Mouse (Mus musculus) heart, adult 9 months (tissue): Measurements from ENCODE around the gene Mamdc4.
"Not testable (repeated sequence)": the region's sequence is repeated elsewhere in the genome, so short reads cannot be mapped to it uniquely, and the experiment has no call there.

Source experiments
- DNase-seq, 2 experiments: peaks; one replicate each; pipeline ENCODE4 v3.0.0; 2022; ENCODE audit warnings: low spot score in 2 of 2

The Mamdc4 gene

GRCm38 (mm10) chr2:25560551-25560950 lies 14.1 kb downstream of the Mamdc4 start:
- no peak for DNase-seq

- no peak for DNase-seq
These were observed 15.9 kb downstream of the Mamdc4 start for GRCm38 (mm10) chr2:25558774-25559173.

- peak in 1 of 2 experiments; percentile 61 for DNase-seq
These were observed 16.7 kb downstream of the Mamdc4 start for GRCm38 (mm10) chr2:25557964-25558360.

- peak; percentile 94 to 95 for DNase-seq
These were observed 17.3 kb downstream of the Mamdc4 start, which contains the start of gene Edf1 for GRCm38 (mm10) chr2:25557221-25557963. Gene Edf1, plus strand, starts transcription at chr2:25557847.

GRCm38 (mm10) chr2:25556296-25556695 lies 18.3 kb downstream of the Mamdc4 start:
- no peak for DNase-seq

- not testable (repeated sequence) for DNase-seq
These were observed 19.2 kb downstream of the Mamdc4 start for GRCm38 (mm10) chr2:25555479-25555878.

- not testable (repeated sequence) for DNase-seq
These were observed 21.4 kb downstream of the Mamdc4 start for GRCm38 (mm10) chr2:25553171-25553786.

- DNase-seq = peak in 1 of 2 experiments; percentile 48
These were observed 23.5 kb downstream of the Mamdc4 start for GRCm38 (mm10) chr2:25551186-25551585.

GRCm38 (mm10) chr2:25549021-25549991 lies 25.3 kb downstream of the Mamdc4 start:
- DNase-seq = peak; percentile 35 to 46

GRCm38 (mm10) chr2:25546811-25547491 lies 27.7 kb downstream of the Mamdc4 start, which contains the start of gene Traf2:
Gene Traf2, minus strand, starts transcription at chr2:25546940.
- DNase-seq = peak; percentile 99

- no peak for DNase-seq
These were observed 28.4 kb downstream of the Mamdc4 start for GRCm38 (mm10) chr2:25545996-25546810.

GRCm38 (mm10) chr2:25541644-25542367 lies 32.8 kb downstream of the Mamdc4 start:
- no peak for DNase-seq

GRCm38 (mm10) chr2:25540541-25540948 lies 34.1 kb downstream of the Mamdc4 start:
- peak in 1 of 2 experiments; percentile 33 for DNase-seq

- DNase-seq = no peak
These were observed 38.1 kb downstream of the Mamdc4 start for GRCm38 (mm10) chr2:25536531-25536930.

- DNase-seq = no peak
These were observed 39.8 kb downstream of the Mamdc4 start for GRCm38 (mm10) chr2:25534866-25535182.

- DNase-seq = peak; percentile 81 to 90
These were observed 40.3 kb downstream of the Mamdc4 start for GRCm38 (mm10) chr2:25534178-25534865.

GRCm38 (mm10) chr2:25533707-25534106 lies 40.9 kb downstream of the Mamdc4 start:
- no peak for DNase-seq

- no peak for DNase-seq
These were observed 47.9 kb downstream of the Mamdc4 start for GRCm38 (mm10) chr2:25526510-25527302.
